Mouse (Mus musculus): ENCODE measurements at regions not wholly inside any gene's neighbourhood (a gene's known extent, or its start where the extent isn't known, plus 50 kb on each side); places are given as distances from the start of the nearest gene placed in this dataset.

DNA sequence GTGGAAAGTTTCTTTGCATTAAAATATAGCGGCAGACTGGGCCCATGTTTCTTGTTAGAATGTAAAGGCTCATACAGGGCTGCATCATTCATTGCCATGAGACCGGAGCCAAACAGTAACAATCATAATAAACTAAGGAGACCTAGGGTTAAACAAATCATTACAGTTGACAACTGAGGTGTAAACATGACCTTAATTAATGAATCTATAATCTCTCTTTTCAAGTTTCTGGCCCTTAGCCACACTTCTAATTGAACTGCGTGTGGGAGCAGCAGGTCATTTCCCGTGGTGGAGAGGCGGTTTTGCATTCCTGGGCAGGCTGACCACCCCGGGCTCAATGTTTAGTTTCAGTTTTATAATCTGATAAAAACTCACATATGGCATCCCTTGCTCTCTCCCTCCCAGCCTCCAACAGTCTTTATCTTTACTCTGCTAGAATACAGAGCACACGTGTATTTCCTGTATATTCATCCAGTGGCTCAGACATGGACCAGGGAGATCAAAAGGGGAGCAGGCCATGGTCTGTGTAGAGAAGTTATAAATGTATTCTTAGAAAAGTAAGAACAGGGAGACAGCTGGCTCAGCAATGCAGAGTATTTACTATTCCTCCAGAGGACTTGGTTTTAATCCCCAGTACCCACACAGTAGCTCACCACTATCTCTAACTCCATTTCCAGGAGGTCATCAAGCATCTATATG, 141.0 kb downstream of the Kcna5 start:
- Histone ChIP-seq H3K4me3 (no peak overlapping the region), H3K79me2 (ENCODE audit: control insufficient read depth, insufficient read depth) (no peaks in the 10 kb centered on the region), H3K27me3 (ENCODE audit: control insufficient read depth, insufficient read depth, insufficient read length) (no peaks in the 10 kb centered on the region), H3ac (ENCODE audit: control insufficient read depth, insufficient read length) (no peak overlapping the region), H3K36me3 (ENCODE audit: control insufficient read depth, insufficient read depth) (no peaks in the 10 kb centered on the region), H3K4me2 (ENCODE audit: low read depth) (peak overlapping the region; percentile 6)
- TF ChIP-seq POLR2A (IDR thresholded peaks at IDR 0.05; ENCODE audit: insufficient read length, low read depth): no peak
- no peak for TF ChIP-seq E2F4 (IDR thresholded peaks at IDR 0.05; ENCODE audit: insufficient read depth)
- TF ChIP-seq CEBPB (IDR thresholded peaks at IDR 0.05; ENCODE audit: insufficient read depth, poor library complexity, severe bottlenecking): no peak
- TF ChIP-seq USF1 (IDR thresholded peaks at IDR 0.05; ENCODE audit: low read depth): no peak
- no peak for TF ChIP-seq SRF (IDR thresholded peaks at IDR 0.05; ENCODE audit: control insufficient read depth, insufficient read length, low read depth)
- no peak for TF ChIP-seq REST (IDR thresholded peaks at IDR 0.05; ENCODE audit: insufficient read depth, insufficient read length)
- TF ChIP-seq MYOD1 (IDR thresholded peaks at IDR 0.05; ENCODE audit: control insufficient read depth in 1 of 3, insufficient read length in 2 of 3, low read depth in 2 of 3): no peak
- no peak for TF ChIP-seq MYOG (IDR thresholded peaks at IDR 0.05; ENCODE audit: control insufficient read depth in 1 of 3, insufficient read depth in 1 of 3, insufficient read length in 2 of 3, low read depth in 2 of 3)
- TF ChIP-seq TCF3 (IDR thresholded peaks at IDR 0.05; ENCODE audit: insufficient read length, low read depth): no peak

DNA sequence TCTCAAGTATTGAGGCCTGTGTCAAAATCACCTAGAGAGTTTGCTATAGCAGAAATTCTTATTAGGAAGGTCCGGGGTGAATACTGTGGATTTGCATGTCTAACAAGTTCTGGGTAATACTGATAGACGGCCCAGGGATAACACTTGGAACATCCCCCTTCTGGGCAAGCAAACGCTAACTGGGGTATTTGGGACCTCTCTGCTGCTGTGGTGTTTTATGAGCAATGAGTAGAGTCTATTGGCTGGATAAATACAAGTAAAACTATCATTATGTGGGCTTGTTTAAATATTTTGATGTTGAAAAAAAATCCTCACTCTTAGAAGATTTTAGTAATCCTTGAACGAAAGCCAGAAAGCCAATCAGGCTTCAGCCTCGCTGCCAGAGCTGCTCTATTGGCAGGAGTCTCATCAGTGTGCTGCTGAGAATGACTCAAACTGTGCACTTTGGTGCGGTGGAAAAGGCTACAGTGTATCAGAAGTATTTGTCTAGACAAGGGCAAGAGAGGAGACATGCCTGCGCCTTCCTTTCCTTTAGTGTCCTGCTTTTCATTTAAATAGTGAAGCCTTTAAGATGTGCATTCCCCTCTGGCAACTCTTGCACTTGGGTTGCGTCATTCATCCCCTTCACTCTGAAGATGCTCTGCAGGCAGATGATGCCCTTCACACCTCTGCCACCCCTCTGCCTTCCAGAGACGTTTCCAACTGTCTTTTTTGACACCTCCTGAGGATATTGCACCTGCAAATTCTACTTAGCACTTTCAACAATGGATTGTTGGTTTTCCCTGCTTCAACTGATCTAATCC, 150.8 kb downstream of the Kcna5 start:
- H3K4me2 ChIP-seq (ENCODE audit: low read depth): peak overlapping the region; percentile 13
- no peak overlapping the region for H3K4me3 ChIP-seq
- H3K79me2 ChIP-seq (ENCODE audit: control insufficient read depth, insufficient read depth): no peaks in the 10 kb centered on the region
- no peaks in the 10 kb centered on the region for H3K27me3 ChIP-seq (ENCODE audit: control insufficient read depth, insufficient read depth, insufficient read length)
- H3ac ChIP-seq (ENCODE audit: control insufficient read depth, insufficient read length): no peak overlapping the region
- no peaks in the 10 kb centered on the region for H3K36me3 ChIP-seq (ENCODE audit: control insufficient read depth, insufficient read depth)
- peak; percentile 93 for TF ChIP-seq CEBPB (IDR thresholded peaks at IDR 0.05; ENCODE audit: insufficient read depth, poor library complexity, severe bottlenecking)
- no peak for TF ChIP-seq E2F4 (IDR thresholded peaks at IDR 0.05; ENCODE audit: insufficient read depth)

DNA sequence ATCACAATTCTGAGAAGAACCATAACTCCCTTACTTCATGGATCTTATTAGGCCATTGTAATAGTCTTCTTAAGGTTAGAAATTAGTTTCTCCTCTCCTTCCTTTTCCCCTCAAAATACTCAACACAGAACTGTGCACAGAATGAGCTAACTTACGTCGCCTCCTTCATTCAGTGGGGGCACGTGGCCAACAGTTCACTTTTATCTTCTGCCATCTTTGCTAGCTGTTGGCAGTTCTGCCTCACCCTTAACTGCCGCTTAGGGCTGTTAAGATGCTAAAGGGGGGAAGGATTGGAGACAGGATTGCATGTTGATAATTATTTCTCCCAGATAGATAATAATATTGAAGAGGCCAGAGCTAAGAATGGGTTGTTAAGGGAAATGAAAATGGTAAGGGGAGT, 158.0 kb downstream of the Kcna5 start:
- Histone ChIP-seq H3K36me3 (ENCODE audit: control insufficient read depth, insufficient read depth) (no peaks in the 10 kb centered on the region), H3K4me2 (ENCODE audit: low read depth) (no peak overlapping the region), H3ac (ENCODE audit: control insufficient read depth, insufficient read length) (no peak overlapping the region), H3K27me3 (ENCODE audit: control insufficient read depth, insufficient read depth, insufficient read length) (no peaks in the 10 kb centered on the region), H3K4me3 (no peak overlapping the region), H3K79me2 (ENCODE audit: control insufficient read depth, insufficient read depth) (no peaks in the 10 kb centered on the region)
- TF ChIP-seq CEBPB (IDR thresholded peaks at IDR 0.05; ENCODE audit: insufficient read depth, poor library complexity, severe bottlenecking) (no peak), E2F4 (IDR thresholded peaks at IDR 0.05; ENCODE audit: insufficient read depth) (no peak), POLR2AphosphoS2 (IDR thresholded peaks at IDR 0.05; ENCODE audit: insufficient read length, low read depth) (no peak), POLR2A (IDR thresholded peaks at IDR 0.05; ENCODE audit: insufficient read length, low read depth) (no peak), SRF (IDR thresholded peaks at IDR 0.05; ENCODE audit: control insufficient read depth, insufficient read length, low read depth) (no peak), TCF12 (IDR thresholded peaks at IDR 0.05; ENCODE audit: insufficient read depth, poor library complexity, severe bottlenecking) (no peak), MYOG (IDR thresholded peaks at IDR 0.05; ENCODE audit: control insufficient read depth in 1 of 3, insufficient read depth in 1 of 3, insufficient read length in 2 of 3, low read depth in 2 of 3) (no peak), TCF3 (IDR thresholded peaks at IDR 0.05; ENCODE audit: insufficient read length, low read depth) (no peak), MYOD1 (IDR thresholded peaks at IDR 0.05; ENCODE audit: control insufficient read depth in 1 of 3, insufficient read length in 2 of 3, low read depth in 2 of 3) (no peak), USF1 (IDR thresholded peaks at IDR 0.05; ENCODE audit: low read depth) (no peak), REST (IDR thresholded peaks at IDR 0.05; ENCODE audit: insufficient read depth, insufficient read length) (no peak)

DNA sequence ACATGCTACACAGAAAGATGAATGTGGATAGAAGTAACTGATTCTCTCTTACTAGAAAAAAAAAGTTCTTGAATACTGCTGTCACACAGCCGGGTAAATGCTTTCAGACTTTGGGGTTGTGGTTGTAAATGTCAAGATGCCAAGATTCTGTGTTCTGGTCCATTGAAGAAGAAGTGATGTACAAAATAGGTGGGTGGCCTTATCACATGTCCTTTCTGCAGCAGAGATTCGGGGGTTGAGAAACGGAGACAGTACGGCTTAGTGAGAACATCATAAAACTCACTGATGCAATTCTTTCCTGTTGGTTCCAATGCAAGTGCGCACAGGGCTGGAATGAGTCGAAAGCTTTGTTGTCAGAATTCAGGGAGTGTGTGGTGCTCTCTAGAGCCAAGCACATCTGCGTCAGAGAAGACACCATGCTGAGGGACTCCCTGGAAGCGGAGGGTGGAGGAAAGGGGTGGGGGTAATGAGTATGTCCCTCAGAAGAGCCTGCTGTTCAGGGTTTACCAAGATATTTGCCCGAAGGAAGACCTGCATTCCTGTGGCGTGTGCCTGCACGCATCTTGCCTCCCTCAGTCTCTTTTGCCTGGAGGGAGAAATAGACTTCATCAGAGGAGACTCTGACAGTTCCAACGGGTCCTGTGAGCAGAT, 160.1 kb downstream of the Kcna5 start:
- H3K4me2 ChIP-seq (ENCODE audit: low read depth): no peak overlapping the region
- H3K4me3 ChIP-seq: no peak overlapping the region
- H3K27me3 ChIP-seq (ENCODE audit: control insufficient read depth, insufficient read depth, insufficient read length): no peaks in the 10 kb centered on the region
- H3ac ChIP-seq (ENCODE audit: control insufficient read depth, insufficient read length): no peak overlapping the region
- TF ChIP-seq TCF12 (IDR thresholded peaks at IDR 0.05; ENCODE audit: insufficient read depth, poor library complexity, severe bottlenecking): no peak
- TF ChIP-seq REST (IDR thresholded peaks at IDR 0.05; ENCODE audit: insufficient read depth, insufficient read length): no peak
- TF ChIP-seq MYOG (IDR thresholded peaks at IDR 0.05; ENCODE audit: control insufficient read depth in 1 of 3, insufficient read depth in 1 of 3, insufficient read length in 2 of 3, low read depth in 2 of 3): no peak
- TF ChIP-seq CEBPB (IDR thresholded peaks at IDR 0.05; ENCODE audit: insufficient read depth, poor library complexity, severe bottlenecking): no peak
- no peak for TF ChIP-seq MAX (IDR thresholded peaks at IDR 0.05; ENCODE audit: low read depth)
- no peak for TF ChIP-seq POLR2AphosphoS2 (IDR thresholded peaks at IDR 0.05; ENCODE audit: insufficient read length, low read depth)
- no peak for TF ChIP-seq MYOD1 (IDR thresholded peaks at IDR 0.05; ENCODE audit: control insufficient read depth in 1 of 3, insufficient read length in 2 of 3, low read depth in 2 of 3)
- no peak for TF ChIP-seq POLR2A (IDR thresholded peaks at IDR 0.05; ENCODE audit: insufficient read length, low read depth)
- TF ChIP-seq USF1 (IDR thresholded peaks at IDR 0.05; ENCODE audit: low read depth): no peak
- no peak for TF ChIP-seq SRF (IDR thresholded peaks at IDR 0.05; ENCODE audit: control insufficient read depth, insufficient read length, low read depth)
- no peak for TF ChIP-seq TCF3 (IDR thresholded peaks at IDR 0.05; ENCODE audit: insufficient read length, low read depth)
- H3K36me3 ChIP-seq (ENCODE audit: control insufficient read depth, insufficient read depth): no peaks in the 10 kb centered on the region
- H3K79me2 ChIP-seq (ENCODE audit: control insufficient read depth, insufficient read depth): no peaks in the 10 kb centered on the region

Data from myocyte (in vitro differentiated cells).